Mouse (Mus musculus) granulocyte monocyte progenitor cell, adult 5-6 weeks (primary cell): ENCODE measurements around the gene Actl6b. TPM values are rescaled to one million over a fixed set of nuclear protein-coding genes. Genes with fewer than 3 reads are reported as not detected.
"Not testable (repeated sequence)": the region's sequence is repeated elsewhere in the genome, so short reads cannot be mapped to it uniquely, and the experiment has no call there.

ENCODE experiments used
- ATAC-seq: replicated peaks from 2 replicates; pipeline ENCODE4 v1.8.0; 2016; ENCODE audit warnings: mild to moderate bottlenecking, moderate TSS enrichment, inconsistent platforms; ENCODE audit not compliant: poor library complexity, severe bottlenecking
- total RNA-seq, 2 experiments: library from RNA; stranded (forward) in 1 of 2; stranded (reverse) in 1 of 2; fragments of 200-712, 200-1000 nt in 1 of 2; fragments of >200 nt in 1 of 2; fragmentation: Nextera tagmentation in 1 of 2; gene quantifications; 2 replicates each; pipeline ENCODE4 v1.2.3; 2014 to 2017

Actl6b gene
- total RNA-seq, 2 experiments from 2014 or later, result not detected

GRCm38 (mm10) chr5:137598100-137598826, 44.9 kb downstream of the Actl6b start:
- no peak for ATAC-seq

- no peak for ATAC-seq
Observed at GRCm38 (mm10) chr5:137599600-137599999, 46.3 kb downstream of the Actl6b start.

- ATAC-seq, result no peak
Observed at GRCm38 (mm10) chr5:137600281-137600618, 46.9 kb downstream of the Actl6b start.

- peak; percentile 83 for ATAC-seq
Observed at GRCm38 (mm10) chr5:137600619-137601364, 47.5 kb downstream of the Actl6b start, which contains the start of gene Mospd3. Gene Mospd3, minus strand, starts transcription at chr5:137601058.

- no peak for ATAC-seq
Observed at GRCm38 (mm10) chr5:137601365-137601729, 48.0 kb downstream of the Actl6b start.

- ATAC-seq, result no peak
Observed at GRCm38 (mm10) chr5:137607860-137608653, 54.7 kb downstream of the Actl6b start.

GRCm38 (mm10) chr5:137608654-137609190, 55.4 kb downstream of the Actl6b start:
- ATAC-seq, result no peak

GRCm38 (mm10) chr5:137609292-137609691, 56.0 kb downstream of the Actl6b start:
- no peak for ATAC-seq

GRCm38 (mm10) chr5:137610056-137610455, 56.7 kb downstream of the Actl6b start:
- no peak for ATAC-seq

GRCm38 (mm10) chr5:137610548-137611244, 57.4 kb downstream of the Actl6b start:
- ATAC-seq, result no peak

GRCm38 (mm10) chr5:137611245-137611602, 57.9 kb downstream of the Actl6b start:
- no peak for ATAC-seq

GRCm38 (mm10) chr5:137613076-137613475, 59.8 kb downstream of the Actl6b start:
- no peak for ATAC-seq

GRCm38 (mm10) chr5:137613550-137613949, 60.2 kb downstream of the Actl6b start, which contains the start of gene Pcolce:
Gene Pcolce, minus strand, starts transcription at chr5:137613784.
- ATAC-seq, result no peak

- not testable (repeated sequence) for ATAC-seq
Observed at GRCm38 (mm10) chr5:137614921-137615320, 61.6 kb downstream of the Actl6b start.

GRCm38 (mm10) chr5:137615347-137615746, 62.0 kb downstream of the Actl6b start:
- ATAC-seq, result no peak

Other genes with a start within 250 kb of the Actl6b start
- 238 and 321 TPM in 2 replicates for gene Srrt, start 245.8 kb upstream of the Actl6b start, total RNA-seq (2014; fragmentation: Nextera tagmentation)
- 239 and 278 TPM in 2 replicates for gene Srrt, start 245.8 kb upstream of the Actl6b start, total RNA-seq (2017)
- 9.4 and 9.9 TPM in 2 replicates for gene Trip6, start 239.1 kb upstream of the Actl6b start, total RNA-seq (2014; fragmentation: Nextera tagmentation)
- 2.9 and 5.6 TPM in 2 replicates for gene Trip6, start 239.1 kb upstream of the Actl6b start, total RNA-seq (2017)
- gene Slc12a9, start 219.9 kb upstream of the Actl6b start, total RNA-seq (2014; fragmentation: Nextera tagmentation), result 16.3 and 26.3 TPM in 2 replicates
- 6.5 and 6.6 TPM in 2 replicates for gene Slc12a9, start 219.9 kb upstream of the Actl6b start, total RNA-seq (2017)
- not detected in 2 replicates for gene Ephb4, start 203.4 kb upstream of the Actl6b start, total RNA-seq (2014; fragmentation: Nextera tagmentation)
- gene Ephb4, start 203.4 kb upstream of the Actl6b start, total RNA-seq (2017), result not detected in 2 replicates
- 0.66 and 4.7 TPM in 2 replicates for gene Zan, start 76.5 kb upstream of the Actl6b start, total RNA-seq (2014; fragmentation: Nextera tagmentation)
- 0.04 and 0.05 TPM in 2 replicates for gene Zan, start 76.5 kb upstream of the Actl6b start, total RNA-seq (2017)
- 31.2 and 36.5 TPM in 2 replicates for gene Pop7, start 51.0 kb upstream of the Actl6b start, total RNA-seq (2014; fragmentation: Nextera tagmentation)
- gene Pop7, start 51.0 kb upstream of the Actl6b start, total RNA-seq (2017), result 18.3 and 28.9 TPM in 2 replicates
- 21.0 and 21.7 TPM in 2 replicates for gene Gigyf1, start 35.0 kb upstream of the Actl6b start, total RNA-seq (2014; fragmentation: Nextera tagmentation)
- gene Gigyf1, start 35.0 kb upstream of the Actl6b start, total RNA-seq (2017), result 5.2 and 7.7 TPM in 2 replicates
- gene Epo, start 20.3 kb upstream of the Actl6b start, total RNA-seq (2014; fragmentation: Nextera tagmentation), result not detected in 2 replicates
- gene Epo, start 20.3 kb upstream of the Actl6b start, total RNA-seq (2017), result not detected in 2 replicates
- 335 and 473 TPM in 2 replicates for gene Gnb2, start 20.0 kb upstream of the Actl6b start, total RNA-seq (2014; fragmentation: Nextera tagmentation)
- gene Gnb2, start 20.0 kb upstream of the Actl6b start, total RNA-seq (2017), result 226 and 299 TPM in 2 replicates
- 5.8 and 20.3 TPM in 2 replicates for gene Tfr2, start 16.3 kb downstream of the Actl6b start, total RNA-seq (2014; fragmentation: Nextera tagmentation)
- 7.5 and 10.2 TPM in 2 replicates for gene Tfr2, start 16.3 kb downstream of the Actl6b start, total RNA-seq (2017)
- gene Mospd3, start 47.5 kb downstream of the Actl6b start, total RNA-seq (2014; fragmentation: Nextera tagmentation), result 146 and 159 TPM in 2 replicates
- 4.0 and 7.4 TPM in 2 replicates for gene Mospd3, start 47.5 kb downstream of the Actl6b start, total RNA-seq (2017)
- not detected in 2 replicates for gene Pcolce, start 60.3 kb downstream of the Actl6b start, total RNA-seq (2014; fragmentation: Nextera tagmentation)
- gene Pcolce, start 60.3 kb downstream of the Actl6b start, total RNA-seq (2017), result 0.62 TPM in 1 of 2 replicates, not detected in the other
- not detected in 2 replicates for gene Fbxo24, start 75.5 kb downstream of the Actl6b start, total RNA-seq (2014; fragmentation: Nextera tagmentation)
- not detected in 2 replicates for gene Fbxo24, start 75.5 kb downstream of the Actl6b start, total RNA-seq (2017)
- gene Lrch4, start 75.6 kb downstream of the Actl6b start, total RNA-seq (2014; fragmentation: Nextera tagmentation), result 57.4 and 73.0 TPM in 2 replicates
- gene Lrch4, start 75.6 kb downstream of the Actl6b start, total RNA-seq (2017), result 34.6 and 42.2 TPM in 2 replicates
- 13.2 and 16.4 TPM in 2 replicates for gene Gm20605, start 75.7 kb downstream of the Actl6b start, total RNA-seq (2014; fragmentation: Nextera tagmentation)
- gene Gm20605, start 75.7 kb downstream of the Actl6b start, total RNA-seq (2017), result 0.62 and 3.6 TPM in 2 replicates
- 32.1 and 55.2 TPM in 2 replicates for gene Sap25, start 87.8 kb downstream of the Actl6b start, total RNA-seq (2014; fragmentation: Nextera tagmentation)
- 9.7 and 20.8 TPM in 2 replicates for gene Sap25, start 87.8 kb downstream of the Actl6b start, total RNA-seq (2017)
- gene Irs3, start 92.2 kb downstream of the Actl6b start, total RNA-seq (2014; fragmentation: Nextera tagmentation), result not detected in 2 replicates
- gene Irs3, start 92.2 kb downstream of the Actl6b start, total RNA-seq (2017), result not detected in 2 replicates
- 13.7 and 15.0 TPM in 2 replicates for gene Agfg2, start 131.2 kb downstream of the Actl6b start, total RNA-seq (2014; fragmentation: Nextera tagmentation)
- gene Agfg2, start 131.2 kb downstream of the Actl6b start, total RNA-seq (2017), result 10.7 and 13.9 TPM in 2 replicates
- gene Nyap1, start 188.1 kb downstream of the Actl6b start, total RNA-seq (2014; fragmentation: Nextera tagmentation), result not detected in 2 replicates
- gene Nyap1, start 188.1 kb downstream of the Actl6b start, total RNA-seq (2017), result not detected in 2 replicates
- 71.5 and 78.5 TPM in 2 replicates for gene Tsc22d4, start 192.2 kb downstream of the Actl6b start, total RNA-seq (2014; fragmentation: Nextera tagmentation)
- gene Tsc22d4, start 192.2 kb downstream of the Actl6b start, total RNA-seq (2017), result 57.5 and 74.8 TPM in 2 replicates
- 29.4 and 36.7 TPM in 2 replicates for gene Ppp1r35, start 225.3 kb downstream of the Actl6b start, total RNA-seq (2014; fragmentation: Nextera tagmentation)
- 22.9 and 24.1 TPM in 2 replicates for gene Ppp1r35, start 225.3 kb downstream of the Actl6b start, total RNA-seq (2017)
- 33.9 and 35.2 TPM in 2 replicates for gene Mepce, start 234.1 kb downstream of the Actl6b start, total RNA-seq (2014; fragmentation: Nextera tagmentation)
- gene Mepce, start 234.1 kb downstream of the Actl6b start, total RNA-seq (2017), result 14.5 and 48.4 TPM in 2 replicates
- gene Zcwpw1, start 234.3 kb downstream of the Actl6b start, total RNA-seq (2014; fragmentation: Nextera tagmentation), result 1.0 and 2.6 TPM in 2 replicates
- 12.7 and 13.0 TPM in 2 replicates for gene Zcwpw1, start 234.3 kb downstream of the Actl6b start, total RNA-seq (2017)